In the genomic region with DNA sequence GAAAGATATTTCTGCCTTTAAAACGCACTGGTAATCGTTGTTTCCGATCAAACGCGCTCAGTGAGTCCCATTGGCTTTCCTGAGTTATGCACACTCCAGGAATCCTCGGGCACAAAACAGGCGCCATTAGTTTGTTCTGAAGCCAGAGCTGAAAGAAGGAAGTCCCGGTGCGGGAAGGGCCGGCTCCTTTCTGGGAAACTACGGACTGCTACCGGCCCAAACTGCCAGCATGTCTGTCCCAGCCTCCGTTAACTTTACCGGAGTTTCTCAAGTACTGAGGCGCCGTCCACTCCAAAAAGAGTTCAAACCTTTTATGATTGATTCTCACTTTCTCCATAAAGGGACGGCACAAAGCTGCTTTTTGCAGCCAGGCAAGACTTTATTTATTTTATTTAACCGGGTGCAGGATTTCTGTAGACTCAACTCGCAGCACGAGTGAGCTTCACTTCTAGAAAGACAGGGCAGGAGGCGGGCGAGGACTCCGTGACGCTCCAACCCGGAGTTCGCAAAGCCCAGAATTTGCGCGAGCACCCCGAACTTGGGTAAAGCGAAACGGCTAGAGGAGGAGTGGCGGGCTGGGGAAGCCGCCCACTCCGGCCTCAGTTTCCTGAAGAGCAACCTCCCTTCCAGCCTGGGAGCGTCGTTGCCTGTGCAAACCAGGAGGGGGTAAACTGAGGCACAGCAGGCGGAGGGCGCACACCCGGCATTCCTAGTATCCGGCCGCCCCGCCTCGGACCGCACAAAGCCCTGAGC, we compare ENCODE assay signal across 8 mouse cellular contexts. TPM values are rescaled to one million over a fixed set of nuclear protein-coding genes. Genes with fewer than 3 reads are reported as not detected.
DNase-seq lines count a peak whose midpoint lies in the region; ATAC-seq and TF ChIP-seq lines count a peak whose summit lies in the region.

No protein-coding gene starts in this region.

- TF ChIP-seq CTCF in liver, postnatal 0 days (IDR thresholded peaks at IDR 0.05; ENCODE audit: low read depth): no peak
- no peak for TF ChIP-seq CTCF in olfactory bulb, adult 2 months (IDR thresholded peaks at IDR 0.05; ENCODE audit: insufficient read depth, low read depth, low read length)

- no peaks in the 10 kb centered on the region for H3K36me3 ChIP-seq in embryonic facial prominence, embryonic 13.5 days
- H3K36me3 ChIP-seq in heart, embryonic 12.5 days: peaks cover 3% of the 10 kb centered on the region; the same call in 1 of the 2 replicates
- H3K36me3 ChIP-seq in kidney, embryonic 14.5 days (ENCODE audit: control insufficient read depth, insufficient read depth, low read length): no peaks in the 10 kb centered on the region
- H3K36me3 ChIP-seq in liver, postnatal 0 days (replicated peaks; ENCODE audit: insufficient read depth, low read length): no peaks in the 10 kb centered on the region

- peak overlapping the region; percentile 86 for H3K4me3 ChIP-seq in embryonic facial prominence, embryonic 13.5 days
- H3K4me3 ChIP-seq in heart, embryonic 12.5 days: peak overlapping the region; percentile 98
- peak overlapping the region; percentile 70 for H3K4me3 ChIP-seq in kidney, embryonic 14.5 days (ENCODE audit: low read length)
- peak overlapping the region; percentile 64 for H3K4me3 ChIP-seq in liver, postnatal 0 days (ENCODE audit: low read depth, low read length)
- peak overlapping the region; percentile 71 for H3K4me3 ChIP-seq in olfactory bulb, adult 2 months (ENCODE audit: insufficient read depth, low read depth, low read length)

- under 1% methylated on average over 44 of the region's 44 CpGs for WGBS in embryonic facial prominence, embryonic 13.5 days
- WGBS in heart, embryonic 12.5 days: under 1% methylated on average over 43 of the region's 44 CpGs
- under 1% methylated on average over 44 of the region's 44 CpGs for WGBS in kidney, embryonic 14.5 days
- 2% methylated on average over 39 of the region's 44 CpGs for WGBS in liver, postnatal 0 days (ENCODE audit: insufficient replicate concordance)
- WGBS in olfactory bulb, adult 2 months: under 1% methylated on average over 44 of the region's 44 CpGs

- H3K4me2 ChIP-seq in embryonic facial prominence, embryonic 13.5 days: peak overlapping the region; percentile 83
- peak overlapping the region; percentile 79 for H3K4me2 ChIP-seq in heart, embryonic 12.5 days
- H3K4me2 ChIP-seq in kidney, embryonic 14.5 days (replicated peaks; ENCODE audit: low read depth, low read length): peak overlapping the region; percentile 81
- peak overlapping the region; percentile 72 for H3K4me2 ChIP-seq in liver, postnatal 0 days (ENCODE audit: low read depth, low read length)

- peaks cover 21% of the 10 kb centered on the region for H3K4me1 ChIP-seq in embryonic facial prominence, embryonic 13.5 days
- H3K4me1 ChIP-seq in heart, embryonic 12.5 days (replicated peaks): peaks cover 28% of the 10 kb centered on the region
- peaks cover 8% of the 10 kb centered on the region for H3K4me1 ChIP-seq in kidney, embryonic 14.5 days (ENCODE audit: control insufficient read depth, insufficient read depth, low read length)
- no peaks in the 10 kb centered on the region for H3K4me1 ChIP-seq in liver, postnatal 0 days (ENCODE audit: insufficient read depth)
- peaks cover 6% of the 10 kb centered on the region for H3K4me1 ChIP-seq in olfactory bulb, adult 2 months (ENCODE audit: control insufficient read depth, insufficient read depth, low read length)

- TF ChIP-seq POLR2A in olfactory bulb, adult 2 months (IDR thresholded peaks at IDR 0.05; ENCODE audit: insufficient read depth, low read depth, low read length): no peak

- no peaks in the 10 kb centered on the region for H3K9me3 ChIP-seq in embryonic facial prominence, embryonic 13.5 days
- H3K9me3 ChIP-seq in heart, embryonic 12.5 days (replicated peaks): no peaks in the 10 kb centered on the region
- no peaks in the 10 kb centered on the region; the same call in 1 of the 2 replicates for H3K9me3 ChIP-seq in kidney, embryonic 14.5 days (ENCODE audit: control insufficient read depth, low read length)
- H3K9me3 ChIP-seq in liver, postnatal 0 days (ENCODE audit: low read length): no peaks in the 10 kb centered on the region

- peak overlapping the region; percentile 98 for H3K9ac ChIP-seq in embryonic facial prominence, embryonic 13.5 days
- peak overlapping the region; percentile 80 for H3K9ac ChIP-seq in heart, embryonic 12.5 days
- peak overlapping the region; percentile 98 for H3K9ac ChIP-seq in kidney, embryonic 14.5 days (ENCODE audit: low read depth, low read length)
- peak overlapping the region; percentile 61 for H3K9ac ChIP-seq in liver, postnatal 0 days (replicated peaks)

- ATAC-seq in embryonic facial prominence, embryonic 13.5 days (ENCODE audit: insufficient number of reproducible peaks, insufficient read depth, low FRiP score, low TSS enrichment, low read depth): peak; percentile 75
- peak; percentile 66 for ATAC-seq in heart, embryonic 12.5 days (ENCODE audit: insufficient number of reproducible peaks, low FRiP score)
- peak; percentile 65 for ATAC-seq in kidney, embryonic 14.5 days (ENCODE audit: low FRiP score, low TSS enrichment)
- ATAC-seq in liver, postnatal 0 days: peak; percentile 58
- ATAC-seq in erythroid progenitor cell, adult 5-6 weeks (replicated peaks; ENCODE audit: low FRiP score, poor library complexity, severe bottlenecking): no peak

- H3K27ac ChIP-seq in embryonic facial prominence, embryonic 13.5 days: peak overlapping the region; percentile 98
- peak overlapping the region; percentile 100 for H3K27ac ChIP-seq in heart, embryonic 12.5 days (ENCODE audit: poor library complexity, severe bottlenecking)
- H3K27ac ChIP-seq in kidney, embryonic 14.5 days (ENCODE audit: low read depth, low read length): peak overlapping the region; percentile 93
- H3K27ac ChIP-seq in liver, postnatal 0 days (ENCODE audit: low read depth): peak overlapping the region; percentile 87
- H3K27ac ChIP-seq in olfactory bulb, adult 2 months (ENCODE audit: insufficient read depth, low read depth, low read length): peak overlapping the region; percentile 48; the same call in 1 of the 2 replicates

- peak; percentile 52 for DNase-seq in 3T3-L1 (ENCODE audit: low read depth, low spot score)
- DNase-seq in adrenal gland, postnatal 10 days: peak; percentile 83
- DNase-seq in liver, postnatal 0 days: peak; percentile 50

- no peaks in the 10 kb centered on the region for H3K27me3 ChIP-seq in embryonic facial prominence, embryonic 13.5 days
- H3K27me3 ChIP-seq in heart, embryonic 12.5 days (replicated peaks): no peaks in the 10 kb centered on the region
- no peaks in the 10 kb centered on the region for H3K27me3 ChIP-seq in kidney, embryonic 14.5 days (ENCODE audit: control insufficient read depth, insufficient read depth, low read length)
- peaks cover 27% of the 10 kb centered on the region for H3K27me3 ChIP-seq in liver, postnatal 0 days (ENCODE audit: insufficient read depth, low read length)

- TF ChIP-seq EP300 in liver, postnatal 0 days (IDR thresholded peaks at IDR 0.05; ENCODE audit: low read depth): no peak

RNA-seq across cellular contexts. Expression of a gene that starts 0.5 kb away (rescaled TPM):
- total RNA-seq in adrenal gland, postnatal 10 days (2021): 10 to 100 TPM; 60.3 to 67.6 TPM
- 44.5 and 44.9 TPM in 2 replicates for polyA plus RNA-seq in embryonic facial prominence, embryonic 13.5 days (2015; fragmentation: Nextera tagmentation; extraction: Ambion mirVana)
- polyA plus RNA-seq in heart, embryonic 12.5 days (2016; fragmentation: Nextera tagmentation; extraction: Ambion mirVana): 33.9 and 36.4 TPM in 2 replicates
- polyA plus RNA-seq in kidney, embryonic 14.5 days (2014; fragmentation: Nextera tagmentation; extraction: Ambion mirVana): 30.1 and 36.8 TPM in 2 replicates
- 1.4 and 2.1 TPM in 2 replicates for polyA plus RNA-seq in liver, postnatal 0 days (2015; fragmentation: Nextera tagmentation; extraction: Ambion mirVana)
- polyA plus RNA-seq in olfactory bulb, adult 2 months (2012; ENCODE audit: insufficient read depth, insufficient read length, low replicate concordance, missing spikeins): not detected in 2 replicates
- not detected in 2 replicates for total RNA-seq in erythroid progenitor cell, adult 5-6 weeks (2015; ENCODE audit: low replicate concordance)
- total RNA-seq in erythroid progenitor cell, adult 5-6 weeks (2017; ENCODE audit: low replicate concordance): not detected in 2 replicates

Comparison
In these comparisons a context has a peak if more than half of its experiments do, and no peak if none do; other contexts are left out.
1. H3K27ac ChIP-seq: peak in every context shown above with its lines; median percentile 100 in heart, embryonic 12.5 days; 98 in embryonic facial prominence, embryonic 13.5 days; 93 in kidney, embryonic 14.5 days; 87 in liver, postnatal 0 days; 48 in olfactory bulb, adult 2 months.